Mouse (Mus musculus) G1E (cell line): ENCODE data around the gene Nol10.

Experiments used
- CTCF ChIP-seq: IDR thresholded peaks from 2 replicates; pipeline ENCODE4 v1.5.1; 2012; ENCODE audit warnings: low read depth, low read length, inconsistent platforms, mixed read lengths
- TAL1 ChIP-seq: conservative IDR thresholded peaks from 2 replicates; pipeline ENCODE4 v1.6.1; 2012; ENCODE audit warnings: low read depth, low read length, inconsistent platforms, mixed read lengths

DNA sequence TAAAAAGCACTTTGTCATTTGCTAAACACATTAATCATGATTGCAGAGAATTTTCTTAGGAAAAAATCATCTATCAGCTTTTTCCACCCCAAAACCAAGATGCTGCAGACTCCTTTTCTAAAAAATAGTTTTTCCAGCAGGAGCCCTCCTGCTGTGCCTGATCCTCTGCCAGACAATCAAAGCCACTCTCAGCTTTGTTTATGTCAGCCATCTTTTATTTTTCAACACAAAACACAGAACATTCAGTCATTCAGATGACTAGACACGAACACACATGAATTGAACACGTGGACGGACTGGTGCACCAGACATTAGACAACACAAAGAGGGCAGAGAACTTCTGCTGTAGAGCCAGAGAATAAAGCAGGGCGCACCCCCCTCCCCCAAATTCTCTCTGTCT lies 115.4 kb downstream of the Nol10 start:
- TF ChIP-seq CTCF = no peak
- no peak for TF ChIP-seq TAL1
